Mouse (Mus musculus): Measurements from ENCODE around the gene Syne1.
A peak's percentile ranks its signal among the peaks of the same experiment; 100 is the strongest.

The Syne1 gene

DNA sequence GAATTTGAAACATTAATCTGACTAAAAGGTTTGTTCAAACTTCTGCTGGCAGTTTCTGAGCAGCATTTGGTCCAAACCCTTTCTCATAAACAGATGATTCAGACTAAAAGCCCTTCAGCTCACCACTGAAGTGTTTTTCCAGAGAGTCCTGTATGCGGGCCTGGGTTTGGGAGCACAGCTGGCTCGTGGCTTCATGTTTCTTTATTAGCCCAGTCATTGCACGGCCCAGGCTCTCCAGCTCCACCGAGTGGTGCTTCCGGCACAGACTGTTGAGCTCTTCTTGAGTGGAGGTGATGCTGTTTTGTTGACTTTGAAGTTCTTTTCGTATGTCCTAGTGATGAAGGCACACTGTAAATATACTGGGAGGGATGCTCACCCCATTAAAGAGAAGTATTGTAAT, 245.7 kb downstream of the Syne1 start:
- DNase-seq (ENCODE audit: low spot score in 2 of 2): no peak

DNA sequence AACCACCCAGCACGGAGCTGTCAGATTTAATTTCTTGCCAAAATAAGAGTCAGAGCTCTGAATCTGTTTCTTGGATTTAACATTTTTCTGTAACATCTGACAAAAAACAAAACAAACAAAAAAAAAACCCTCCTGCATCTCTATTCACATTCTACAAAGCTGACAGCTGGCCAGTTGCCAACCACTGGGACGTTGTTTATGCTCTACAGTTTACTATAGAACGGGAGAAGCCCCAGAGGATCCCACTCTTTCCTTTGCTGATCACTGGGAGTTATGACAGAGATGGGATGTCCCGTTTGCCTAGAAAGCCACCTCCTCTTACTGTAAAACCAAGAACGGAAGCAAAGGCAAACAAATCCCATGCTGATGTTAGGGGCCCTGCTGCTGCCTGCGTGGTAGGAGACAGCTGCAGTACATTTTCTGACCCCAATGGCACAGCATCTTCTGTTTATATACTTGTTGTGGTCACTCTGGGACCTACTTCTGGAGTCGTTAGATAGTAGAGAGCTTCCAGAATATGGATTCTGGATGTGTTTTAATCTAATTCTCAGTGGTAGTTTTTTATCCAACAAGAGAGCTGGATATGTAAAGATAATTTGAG, 255.9 kb downstream of the Syne1 start:
- DNase-seq (ENCODE audit: low spot score in 2 of 2): no peak

DNA sequence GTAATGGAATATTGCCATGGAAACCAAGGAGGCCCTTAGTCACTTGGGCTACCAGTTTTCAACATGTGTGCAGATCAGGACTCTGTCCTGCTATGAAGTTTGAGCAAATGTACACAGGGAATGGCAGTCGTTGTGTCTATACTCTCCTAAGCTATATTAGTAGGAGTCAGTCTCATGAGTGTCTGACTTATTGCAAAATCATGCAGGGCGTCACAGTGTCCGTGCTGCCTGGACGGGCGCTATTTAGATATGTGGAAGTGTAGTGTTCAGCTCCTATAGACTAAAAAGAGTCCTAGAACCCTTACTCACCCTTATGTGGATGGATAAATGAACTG, 261.7 kb downstream of the Syne1 start:
- DNase-seq (ENCODE audit: low spot score in 2 of 2): no peak

DNA sequence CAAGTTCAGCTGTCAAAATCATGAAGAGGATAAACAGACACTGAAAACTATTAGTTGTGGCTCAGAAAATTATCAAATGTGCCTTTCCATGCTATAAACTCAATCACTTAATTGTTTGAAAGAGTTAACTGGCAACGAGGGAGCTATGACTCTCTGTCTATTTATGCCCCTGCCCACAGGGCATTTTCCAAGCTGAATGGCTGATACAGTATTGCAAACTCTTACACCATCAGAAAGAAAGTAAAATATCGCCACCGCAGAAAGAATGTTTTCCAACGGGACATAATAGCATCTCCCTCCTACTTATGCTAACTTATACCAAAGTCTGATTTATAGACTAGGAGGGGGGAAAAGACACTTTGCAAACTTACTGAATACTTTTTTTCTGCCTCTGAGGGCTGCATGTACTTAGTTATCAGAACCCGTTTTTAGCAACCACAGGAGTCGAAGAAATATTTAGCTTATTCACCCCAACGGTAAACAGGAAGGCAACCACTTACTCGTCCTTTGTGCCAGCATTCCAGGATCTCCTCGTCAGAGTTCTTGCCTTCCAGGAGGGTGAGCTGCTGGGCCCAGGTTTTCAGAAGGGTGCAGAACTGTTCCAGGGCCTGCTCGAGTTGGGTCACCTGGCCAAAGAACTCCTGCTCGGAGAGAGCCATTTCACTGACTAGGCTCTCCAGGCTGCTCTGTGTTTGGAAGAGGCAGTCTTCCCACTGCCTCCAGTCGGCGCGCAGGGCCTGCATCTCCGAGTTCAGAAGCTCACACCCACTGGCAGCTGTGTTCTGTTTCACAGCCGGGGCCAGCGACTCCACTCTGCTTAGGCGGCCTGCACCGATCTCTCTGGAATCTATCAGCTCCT, 262.3 kb downstream of the Syne1 start:
- peak; percentile 65 to 72 for DNase-seq (ENCODE audit: low spot score in 2 of 2)

DNA sequence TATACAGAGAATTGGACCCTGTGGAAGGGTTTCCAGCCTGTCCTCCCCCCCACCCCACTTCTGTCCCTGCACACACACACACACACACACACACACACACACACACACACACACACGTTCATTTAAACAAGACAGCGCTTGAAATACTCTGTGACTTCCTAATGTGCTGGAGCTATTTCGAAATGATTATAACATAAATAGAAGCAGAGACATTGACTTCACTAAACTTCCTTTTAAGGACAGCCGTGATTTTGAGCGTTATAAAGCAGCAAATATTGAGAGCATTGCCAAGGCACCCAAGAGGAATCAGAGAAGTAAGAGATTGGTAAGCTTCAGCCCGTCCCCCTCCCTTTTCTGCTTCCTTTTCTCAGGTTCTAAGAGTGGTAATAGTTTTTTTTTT, 263.0 kb downstream of the Syne1 start:
- DNase-seq (ENCODE audit: low spot score in 2 of 2): no peak

DNA sequence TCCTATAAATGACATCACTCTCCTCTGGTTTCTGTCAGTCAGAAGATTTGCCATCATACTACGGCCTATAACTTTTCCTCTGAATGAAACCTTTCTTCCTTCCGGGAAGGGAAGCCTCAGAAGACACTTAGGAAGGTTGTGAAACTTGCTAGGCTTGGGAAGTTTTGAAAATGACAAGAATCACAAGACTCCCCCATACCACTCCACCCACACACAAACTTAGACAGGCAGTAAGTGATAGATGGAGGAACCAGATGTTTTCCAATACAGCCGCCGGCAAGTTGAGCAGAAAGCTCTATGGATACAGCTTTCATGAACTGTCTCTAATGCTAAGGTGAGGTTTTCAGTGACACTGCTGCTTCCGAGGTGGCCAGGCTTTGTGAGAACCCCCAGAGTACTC, 275.5 kb downstream of the Syne1 start:
- no peak for DNase-seq (ENCODE audit: low spot score in 2 of 2)

DNA sequence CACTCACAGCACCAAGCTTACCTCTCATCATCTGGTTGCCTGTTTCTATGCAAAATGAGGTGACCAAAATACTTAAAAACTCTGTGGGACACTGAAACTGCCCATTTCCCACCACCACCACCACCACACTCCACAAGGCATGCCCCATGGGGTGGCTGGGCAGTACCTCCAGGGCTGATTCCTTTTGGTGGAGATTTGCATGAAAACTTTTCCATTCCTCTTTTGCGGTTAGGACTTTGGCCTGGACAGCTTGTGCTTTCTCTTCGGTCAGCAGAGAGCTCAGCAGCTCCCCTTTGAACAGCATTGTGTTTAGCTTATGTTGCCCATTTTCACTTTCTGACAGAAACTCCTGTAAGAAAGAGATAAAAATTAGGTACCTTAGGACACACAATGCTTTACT, 280.6 kb downstream of the Syne1 start:
- DNase-seq (ENCODE audit: low spot score in 2 of 2): no peak

DNA sequence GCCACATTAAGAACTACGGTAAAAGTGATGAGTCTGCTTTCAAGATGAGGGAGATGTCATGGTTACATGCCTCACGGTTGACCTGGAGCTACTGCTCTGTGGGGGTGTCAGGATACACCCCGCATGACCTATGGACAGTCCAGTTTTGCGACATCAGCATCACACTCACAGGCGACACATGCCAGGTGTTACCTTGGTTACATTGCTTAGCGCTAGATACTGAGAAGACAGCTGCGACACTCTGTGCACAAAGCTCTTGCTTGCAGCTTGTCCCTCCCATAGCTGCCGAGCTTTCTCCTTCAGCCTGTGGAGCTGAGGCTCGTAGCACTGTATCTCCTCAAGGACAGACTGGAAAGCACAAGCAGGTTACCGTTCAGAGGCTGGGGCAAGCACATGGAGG, 286.9 kb downstream of the Syne1 start:
- DNase-seq (ENCODE audit: low spot score in 2 of 2): peak; percentile 20 to 40

DNA sequence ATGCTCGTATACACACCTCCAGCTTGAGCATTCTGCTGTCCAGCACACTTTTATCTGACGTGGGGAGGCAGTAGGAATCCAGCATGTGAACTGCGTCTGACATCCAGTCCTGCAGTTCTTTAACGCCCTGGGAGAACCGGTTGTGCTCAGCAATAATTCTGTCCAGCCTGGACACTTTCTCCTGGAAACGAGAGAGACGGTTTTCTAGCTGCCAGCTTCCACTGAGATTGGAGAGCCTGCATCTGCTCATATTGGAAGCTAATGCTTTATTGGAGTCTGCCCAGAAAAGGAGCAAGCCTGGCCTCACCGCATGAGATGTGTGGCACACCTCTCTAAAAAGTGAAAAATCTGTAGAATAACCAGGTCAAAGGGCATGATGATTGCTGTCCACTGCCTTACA, 288.6 kb downstream of the Syne1 start:
- no peak for DNase-seq (ENCODE audit: low spot score in 2 of 2)

DNA sequence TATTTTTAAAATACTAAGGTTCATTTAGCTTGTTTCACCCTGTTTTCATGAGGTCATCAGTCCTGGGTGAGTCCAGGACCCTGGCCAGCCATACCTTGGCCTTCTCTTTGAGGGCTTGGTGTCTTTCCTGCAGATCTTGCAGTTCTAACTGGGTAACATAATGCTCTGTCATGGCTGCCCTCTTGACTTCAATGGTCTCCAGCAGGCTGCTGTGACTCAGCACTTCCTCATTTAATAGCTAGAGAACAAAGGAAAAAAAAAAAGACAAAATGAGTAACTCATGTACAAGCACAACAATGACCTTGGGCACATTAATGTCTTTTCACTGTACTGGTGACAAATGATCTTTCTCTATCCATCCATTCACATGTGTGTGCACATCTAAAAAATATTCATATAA, 294.6 kb downstream of the Syne1 start:
- DNase-seq (ENCODE audit: low spot score in 2 of 2): no peak

DNA sequence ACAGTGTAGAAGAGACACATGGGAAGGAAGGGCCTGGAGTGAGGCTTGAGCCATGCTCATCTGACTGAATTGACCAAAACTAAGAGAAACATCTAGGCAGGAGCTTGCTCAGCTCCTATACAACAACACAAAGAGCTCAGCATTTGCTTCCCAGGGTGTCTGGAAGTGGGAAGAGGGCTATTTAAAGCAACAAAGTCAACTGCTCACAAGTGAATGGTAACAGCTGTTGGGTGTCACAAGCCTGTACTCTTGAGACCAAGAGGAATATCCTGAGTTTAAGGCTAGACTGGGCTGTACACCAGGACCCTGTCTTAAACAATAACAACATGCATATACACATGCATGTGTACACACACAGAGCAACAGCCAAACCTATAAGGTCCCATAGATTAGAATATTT, 297.5 kb downstream of the Syne1 start:
- DNase-seq (ENCODE audit: low spot score in 2 of 2): no peak

DNA sequence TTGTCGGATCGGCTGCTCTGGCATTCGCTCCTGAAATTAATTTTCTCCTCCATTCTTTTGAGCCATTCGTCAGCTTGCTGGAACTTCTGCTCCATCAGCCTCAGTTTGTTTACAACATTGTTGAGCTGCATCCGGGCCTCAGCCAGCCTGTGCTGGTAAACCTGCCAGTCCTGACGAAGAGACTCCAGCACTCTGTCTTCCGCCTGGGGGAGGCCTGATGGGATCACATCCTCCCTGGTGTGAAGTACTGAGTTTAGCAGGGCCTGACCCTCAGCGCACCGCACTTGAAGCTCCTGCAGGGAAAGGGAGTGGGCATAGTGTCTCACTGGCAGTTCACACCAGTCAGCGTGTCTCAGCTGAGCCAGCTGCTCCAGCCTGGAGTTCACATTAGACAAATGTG, 300.6 kb downstream of the Syne1 start:
- no peak for DNase-seq (ENCODE audit: low spot score in 2 of 2)

DNA sequence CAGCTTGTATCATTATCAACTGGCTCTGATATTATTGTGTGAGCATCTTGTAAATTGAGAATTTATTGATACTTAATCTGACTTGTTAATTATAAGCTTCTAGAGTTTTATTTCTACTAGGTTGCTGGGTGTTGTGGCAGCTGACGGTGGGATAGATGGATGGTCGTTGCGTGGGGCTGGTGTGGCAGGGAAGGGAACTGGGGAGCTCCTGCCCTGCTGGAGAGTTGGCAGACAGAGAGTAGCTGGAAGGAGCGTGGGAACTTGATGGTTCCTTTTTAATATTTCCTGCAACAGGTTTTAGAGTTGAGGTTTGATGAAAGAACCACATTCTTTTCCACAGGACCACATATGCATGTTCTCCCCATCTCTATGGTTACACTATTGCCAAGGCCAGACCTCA, 311.6 kb downstream of the Syne1 start:
- no peak for DNase-seq (ENCODE audit: low spot score in 2 of 2)

DNA sequence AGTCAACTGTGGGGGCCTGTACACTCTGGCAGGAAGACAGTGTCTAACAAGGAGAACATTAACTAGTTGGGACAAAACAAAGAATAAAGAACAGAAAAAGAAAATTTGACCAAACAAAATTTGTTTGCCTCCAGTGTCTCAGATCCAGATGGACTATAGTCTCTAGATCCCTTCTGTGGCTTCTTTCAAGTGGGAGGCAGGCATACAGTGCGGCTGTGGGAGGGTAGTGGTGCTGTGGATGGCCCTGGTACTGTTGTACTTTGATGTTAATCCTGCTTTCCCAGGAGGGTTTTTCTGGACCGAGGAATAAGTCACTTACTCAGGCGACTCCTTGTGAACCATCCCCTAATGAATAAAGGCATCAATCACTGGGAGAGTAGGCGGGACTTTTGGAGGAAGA, 314.4 kb downstream of the Syne1 start:
- no peak for DNase-seq (ENCODE audit: low spot score in 2 of 2)

DNA sequence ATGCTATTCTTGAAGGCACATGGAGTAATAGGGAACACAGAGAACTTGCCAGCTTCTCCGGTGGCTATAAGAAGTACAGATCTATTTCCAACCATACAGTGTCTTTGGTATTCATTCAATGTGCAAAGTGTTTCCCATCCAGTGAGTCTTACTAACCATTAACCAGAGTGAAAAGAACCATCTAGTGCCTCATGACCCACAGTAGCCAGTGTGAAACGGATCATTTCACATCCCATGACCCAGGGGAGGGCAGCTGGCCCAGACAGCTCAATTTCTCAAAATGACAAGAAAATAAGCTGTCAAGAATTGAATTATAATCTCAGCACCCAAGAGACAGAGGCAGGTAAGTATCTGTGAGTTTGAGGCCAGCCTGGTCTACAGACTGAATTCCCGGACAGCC, 315.1 kb downstream of the Syne1 start:
- DNase-seq (ENCODE audit: low spot score in 2 of 2): no peak

DNA sequence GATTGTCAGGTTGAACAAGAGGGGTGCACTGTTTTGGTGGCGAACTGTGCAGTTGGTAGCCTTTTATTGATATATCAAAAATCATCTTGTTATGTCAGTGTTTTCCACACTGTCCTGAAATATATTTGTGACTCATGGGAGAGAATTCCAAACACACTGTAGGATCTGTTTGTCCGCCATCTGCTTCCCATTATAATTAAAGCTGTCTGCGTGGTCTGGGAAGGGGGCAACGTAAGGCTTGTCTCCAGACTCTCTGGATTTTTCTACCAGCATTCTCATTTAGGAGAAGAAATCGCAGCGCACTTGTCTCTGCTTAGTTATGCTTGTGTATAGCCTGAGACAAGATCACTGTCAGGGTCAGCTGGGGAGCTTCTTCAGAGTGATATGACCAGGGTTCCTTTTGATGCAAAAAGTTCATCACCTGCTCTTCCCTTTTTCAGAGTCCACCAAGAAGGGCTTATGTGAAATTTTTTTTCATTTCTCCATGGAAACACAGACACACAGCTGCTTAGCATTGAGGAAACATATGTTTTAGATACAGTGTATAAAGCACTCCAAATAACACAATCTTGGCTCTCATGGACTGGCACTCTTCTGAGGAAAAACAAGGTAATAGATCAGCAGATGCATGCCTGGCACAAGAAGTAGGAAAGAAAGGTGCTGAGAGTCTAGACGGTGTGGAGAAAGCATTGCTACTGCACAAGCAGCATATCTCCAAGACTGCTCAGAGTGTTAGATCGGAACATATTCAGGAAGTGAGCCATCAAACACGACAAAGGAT, 316.4 kb downstream of the Syne1 start:
- DNase-seq (ENCODE audit: low spot score in 2 of 2): peak in 1 of 2 experiments; percentile 23

DNA sequence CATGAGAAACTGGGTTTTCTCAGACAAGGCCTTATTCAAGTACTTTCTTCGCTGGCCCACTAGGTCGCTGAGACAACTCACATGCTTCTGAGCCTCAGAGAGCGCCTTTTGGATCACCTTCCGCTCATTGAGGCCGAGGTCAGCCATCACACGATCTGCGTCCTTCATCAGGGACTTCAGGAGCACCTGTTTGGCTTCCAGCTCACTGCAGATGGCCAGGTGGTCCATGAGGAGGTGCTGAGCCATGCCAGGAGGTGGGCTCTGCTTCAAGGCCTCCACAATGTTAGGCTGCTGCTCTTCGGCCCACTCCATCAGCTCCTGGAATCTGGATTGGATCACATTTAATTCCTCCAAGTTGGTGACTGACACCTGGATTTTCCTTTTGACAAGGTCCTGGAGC, 322.2 kb downstream of the Syne1 start:
- no peak for DNase-seq (ENCODE audit: low spot score in 2 of 2)

DNA sequence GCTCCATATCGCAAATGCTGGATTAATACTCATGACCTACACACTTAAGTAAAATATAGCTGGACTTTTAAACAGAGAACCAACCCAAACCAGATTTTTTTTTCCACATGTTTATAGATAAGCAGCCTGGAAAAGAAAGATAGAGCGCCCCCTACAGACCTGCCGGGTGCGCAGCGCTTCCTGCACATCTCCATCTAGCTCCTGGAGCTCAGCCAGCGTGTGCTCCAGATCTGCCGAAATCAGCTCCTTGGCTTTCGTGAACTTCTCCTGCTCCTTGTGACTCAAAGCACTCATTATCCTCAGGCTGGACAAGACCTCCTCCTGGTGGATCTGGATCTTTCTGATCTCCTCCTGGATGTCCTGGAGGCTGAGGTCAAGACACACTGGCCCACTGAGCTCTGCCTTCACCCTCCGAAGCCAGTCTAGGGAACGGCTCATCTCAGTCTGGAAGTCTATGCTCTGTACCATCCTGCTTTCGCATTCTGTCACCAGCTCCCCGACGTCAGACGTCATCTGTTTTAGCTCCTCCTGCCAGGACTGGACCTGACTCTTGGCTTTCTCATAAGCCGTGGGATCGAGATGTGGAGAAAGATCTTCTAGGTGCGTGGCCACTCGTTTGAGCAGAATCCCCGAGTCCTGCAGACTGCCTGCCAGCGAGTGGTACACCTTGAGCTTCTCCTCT, 323.7 kb downstream of the Syne1 start:
- DNase-seq (ENCODE audit: low spot score in 2 of 2): peak in 1 of 2 experiments; percentile 46

DNA sequence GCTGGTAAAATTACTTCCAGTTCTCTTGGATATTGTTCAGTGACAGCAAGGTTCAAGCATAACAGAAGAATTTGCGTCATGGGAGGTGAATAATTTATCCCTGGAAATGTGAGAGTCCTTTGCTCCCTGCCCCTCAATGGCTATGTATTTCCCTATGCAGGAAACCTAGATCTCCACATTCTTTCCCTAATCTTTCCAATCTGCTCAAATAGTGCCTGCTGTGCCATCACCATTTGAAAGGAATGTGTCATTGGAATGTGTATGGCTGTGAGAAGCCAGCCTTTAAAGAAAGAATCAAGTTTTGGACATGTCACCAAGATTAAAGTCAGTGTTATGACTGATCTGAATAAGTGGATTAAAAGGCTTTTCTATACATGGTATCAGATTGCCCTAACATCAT, 335.3 kb downstream of the Syne1 start:
- no peak for DNase-seq (ENCODE audit: low spot score in 2 of 2)

DNA sequence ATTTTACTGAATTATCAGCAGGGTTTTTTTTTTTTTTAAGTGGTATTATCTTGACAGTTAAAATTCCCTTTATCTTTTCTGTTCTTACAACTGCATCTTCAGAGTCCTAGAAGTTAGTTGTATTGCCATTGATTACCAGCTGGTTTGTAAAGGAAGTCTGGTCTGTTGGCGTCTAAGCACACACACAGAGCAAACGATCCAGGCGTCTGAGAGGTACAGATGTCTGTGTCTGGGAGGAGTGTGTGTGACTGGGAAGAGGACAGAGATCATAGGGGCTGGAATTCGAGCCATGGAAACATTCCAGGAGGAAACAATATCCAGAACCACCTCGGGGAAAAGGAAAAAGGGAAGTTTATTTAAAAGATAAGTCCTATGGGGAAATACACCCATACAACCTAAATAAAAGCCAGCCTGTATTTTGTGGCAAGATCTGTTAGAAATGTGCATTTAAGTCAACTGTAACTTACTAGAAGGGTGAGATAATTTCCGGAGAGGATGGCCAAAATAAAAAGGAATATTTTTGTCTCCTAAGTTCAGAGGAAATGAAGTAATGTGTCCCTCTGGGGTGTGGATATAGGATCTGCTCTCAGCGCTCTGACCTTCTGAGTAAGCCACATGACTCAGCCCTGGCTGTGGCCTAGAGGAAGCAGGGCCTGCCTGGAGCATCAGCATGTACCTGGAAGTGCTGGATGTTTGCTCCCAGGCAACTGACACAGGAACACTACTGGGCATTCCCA, 343.2 kb downstream of the Syne1 start:
- no peak for DNase-seq (ENCODE audit: low spot score in 2 of 2)

DNA sequence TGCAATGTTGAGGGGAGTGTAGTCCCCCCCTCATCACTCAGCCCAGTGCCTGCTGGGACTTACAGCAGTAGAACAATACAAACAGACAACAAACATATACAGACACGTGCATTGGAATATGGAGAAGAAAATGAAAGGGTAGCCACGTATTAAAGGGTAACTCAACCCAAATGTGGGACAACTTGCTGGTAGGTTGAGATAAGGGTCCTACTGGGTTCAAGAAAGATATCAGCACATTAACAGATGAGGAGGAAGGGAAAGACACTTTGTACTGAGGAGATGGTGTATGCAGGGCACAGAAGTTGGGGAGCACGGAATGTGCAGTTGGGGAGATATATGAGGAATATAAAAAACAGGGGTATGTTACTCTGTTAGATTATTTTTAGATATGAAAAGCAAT, 345.3 kb downstream of the Syne1 start:
- no peak for DNase-seq (ENCODE audit: low spot score in 2 of 2)

DNA sequence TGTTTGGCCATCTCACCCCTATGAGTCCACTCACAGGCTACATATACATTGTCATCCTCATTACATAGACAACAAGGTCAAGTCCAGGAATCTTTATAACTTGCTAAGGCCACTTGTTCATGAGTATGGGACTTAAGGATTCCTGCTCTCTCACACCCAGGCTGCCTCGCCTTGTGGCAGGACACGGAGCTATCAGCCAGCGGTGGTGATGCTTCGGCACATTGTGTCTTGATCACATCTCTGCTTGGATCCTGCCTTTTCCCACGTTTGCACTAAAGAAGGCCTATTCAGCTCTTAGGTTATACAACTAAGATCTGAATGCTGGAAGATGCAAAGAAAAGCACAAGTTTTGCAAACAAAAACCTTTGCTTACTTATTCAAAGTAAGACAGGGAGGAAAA, 345.7 kb downstream of the Syne1 start:
- DNase-seq (ENCODE audit: low spot score in 2 of 2): no peak
